Comparison of ENCODE assay signal across 18 mouse cellular contexts in the genomic region with DNA sequence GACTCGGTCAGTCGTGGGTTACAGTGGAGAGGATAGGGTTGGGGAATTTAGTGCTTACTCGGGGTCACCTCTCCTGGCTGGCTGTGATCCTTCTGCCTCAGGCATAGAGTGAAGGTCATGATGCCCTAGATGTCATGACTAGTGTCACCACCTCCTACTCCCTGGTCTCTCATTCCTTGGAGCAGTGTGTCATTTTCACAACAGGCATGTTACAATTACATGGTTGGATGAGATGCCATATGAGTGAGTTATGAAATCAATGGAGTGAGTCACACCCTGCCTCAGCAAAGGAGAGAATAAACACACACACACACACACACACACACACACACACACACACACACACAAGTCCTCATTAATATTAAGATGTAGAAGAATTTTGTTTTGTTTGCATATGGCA. TPM values are rescaled to one million over a fixed set of nuclear protein-coding genes. Genes with fewer than 3 reads are reported as not detected.
"Had no signal": no experiment of that assay in that cellular context is flagged by ENCODE, and none has a peak within 500 bp of the region (broad histone marks: within the 10 kb centered on the region; RNA-seq: fewer than 3 reads in every experiment).

No protein-coding gene starts in this region.

- DNase-seq: lung, adult 18-20 months; lung, embryonic 14.5 days; lung, postnatal 10 days; lung, postnatal 36 days; right cerebral cortex, postnatal 14 days; spleen, adult 18-20 months; thymus, adult 18-20 months; thymus, postnatal 14 days; thymus, postnatal 36 days had no signal

RNA-seq across cellular contexts. Expression of gene Otog, which starts 6.8 kb away (rescaled TPM):
- total RNA-seq: megakaryocyte progenitor cell, adult 5-6 weeks; monocyte, adult 5-6 weeks; neutrophil, adult 5-6 weeks had no signal
- polyA plus RNA-seq: lung, embryonic 14.5 days; lung, embryonic 16.5 days; macrophage; midbrain, embryonic 11.5 days; midbrain, embryonic 15.5 days; neural tube, embryonic 14.5 days; stomach, embryonic 14.5 days had no signal

RNA-seq across cellular contexts. Expression of gene Ush1c, which starts 9.3 kb away (rescaled TPM):
- total RNA-seq: megakaryocyte progenitor cell, adult 5-6 weeks; monocyte, adult 5-6 weeks had no signal
- polyA plus RNA-seq: macrophage had no signal
